Mouse (Mus musculus) heart, embryonic 12.5 days (tissue): ENCODE data around the gene Gm9970. TPM values are rescaled to one million over a fixed set of nuclear protein-coding genes. Genes with fewer than 3 reads are reported as not detected.

Experiments
- ATAC-seq: fragments of 200-750 bp; cut with Nextera tagmentation; 2 replicates; pipeline ENCODE4 v1.8.0; 2017; ENCODE audit warnings: moderate TSS enrichment, moderate library complexity; ENCODE audit not compliant: insufficient number of reproducible peaks, low FRiP score
- H3K27ac ChIP-seq: fragments of 300-500 bp; sonication (generic); 2 replicates; pipeline ENCODE4 v1.5.1; 2016; ENCODE audit warnings: mild to moderate bottlenecking, moderate library complexity; ENCODE audit not compliant: poor library complexity, severe bottlenecking
- H3K27me3 ChIP-seq: fragments of 300-500 bp; sonication (generic); replicated peaks from 2 replicates; pipeline ENCODE4 v1.6.1; 2016; ENCODE audit warnings: mild to moderate bottlenecking, moderate library complexity
- H3K36me3 ChIP-seq: fragments of 300-500 bp; sonication (generic); 2 replicates; pipeline ENCODE4 v1.6.1; 2016; ENCODE audit warnings: mild to moderate bottlenecking, moderate library complexity
- H3K4me1 ChIP-seq: fragments of 300-500 bp; sonication (generic); replicated peaks from 2 replicates; pipeline ENCODE4 v1.6.1; 2016; ENCODE audit warnings: mild to moderate bottlenecking
- H3K4me2 ChIP-seq: fragments of 300-500 bp; sonication (generic); 2 replicates; pipeline ENCODE4 v1.6.1; 2016; ENCODE audit warnings: mild to moderate bottlenecking, moderate library complexity
- H3K4me3 ChIP-seq: fragments of 300-500 bp; sonication (generic); 2 replicates; pipeline ENCODE4 v1.5.1; 2016; ENCODE audit warnings: mild to moderate bottlenecking
- H3K9ac ChIP-seq: fragments of 300-500 bp; sonication (generic); 2 replicates; pipeline ENCODE4 v1.6.1; 2016; ENCODE audit warnings: mild to moderate bottlenecking, moderate library complexity
- H3K9me3 ChIP-seq: fragments of 300-500 bp; sonication (generic); replicated peaks from 2 replicates; pipeline ENCODE4 v1.6.1; 2016; ENCODE audit warnings: mild to moderate bottlenecking, moderate library complexity
- WGBS: fragments of 180-500 bp; shearing (Covaris S2); methylation state at CpG from one replicate; pipeline ENCODE4 v1.1.7; 2016; 5-methylcytosine and 5-hydroxymethylcytosine counted together
- polyA plus RNA-seq: library from polyadenylated mRNA; unstranded; fragments of >200 nt; fragmentation: Nextera tagmentation; extraction: Ambion mirVana; gene quantifications from 2 replicates; pipeline ENCODE4 v1.2.1, GENCODE M21; 2016

The Gm9970 gene
- polyA plus RNA-seq, 1 experiment from 2014 or later, result 0.34 TPM

- under 1% methylated on average over 53 of the region's 53 CpGs for WGBS
- Histone ChIP-seq H3K4me3 (peak within 1 kb of the TSS; percentile 70), H3K4me2 (peak within 1 kb of the TSS; percentile 86)
Observed at GRCm38 (mm10) chr5:31201742-31202590, 39.1 kb downstream of the Gm9970 start, which contains the start of gene Zfp513. TSS of gene Zfp513 (minus strand) at chr5:31202303.

GRCm38 (mm10) chr5:31201042-31201741 lies 39.8 kb downstream of the Gm9970 start:
- Histone ChIP-seq H3K4me3 (peak overlapping the region; percentile 70), H3K27ac (peak overlapping the region; percentile 65), H3K36me3 (peaks cover 81% of the 10 kb centered on the region), H3K27me3 (no peaks in the 10 kb centered on the region), H3K9me3 (peaks cover 5% of the 10 kb centered on the region), H3K4me1 (peaks cover 18% of the 10 kb centered on the region), H3K4me2 (peak overlapping the region; percentile 86), H3K9ac (peak overlapping the region; percentile 84)
- 20% methylated on average over 13 of the region's 13 CpGs for WGBS
- no peak for ATAC-seq

More at GRCm38 (mm10) chr5:31201742-31202590, 39.1 kb downstream of the Gm9970 start, which contains the start of gene Zfp513:
- peaks cover 79% of the 10 kb centered on the region for H3K36me3 ChIP-seq
- H3K9ac ChIP-seq, result peak within 1 kb of the TSS; percentile 84
- peaks cover 18% of the 10 kb centered on the region for H3K4me1 ChIP-seq
- peaks cover 5% of the 10 kb centered on the region for H3K9me3 ChIP-seq
- H3K27ac ChIP-seq, result peak within 1 kb of the TSS; percentile 85
- ATAC-seq, result peak; percentile 97
- H3K27me3 ChIP-seq, result no peaks in the 10 kb centered on the region

DNA sequence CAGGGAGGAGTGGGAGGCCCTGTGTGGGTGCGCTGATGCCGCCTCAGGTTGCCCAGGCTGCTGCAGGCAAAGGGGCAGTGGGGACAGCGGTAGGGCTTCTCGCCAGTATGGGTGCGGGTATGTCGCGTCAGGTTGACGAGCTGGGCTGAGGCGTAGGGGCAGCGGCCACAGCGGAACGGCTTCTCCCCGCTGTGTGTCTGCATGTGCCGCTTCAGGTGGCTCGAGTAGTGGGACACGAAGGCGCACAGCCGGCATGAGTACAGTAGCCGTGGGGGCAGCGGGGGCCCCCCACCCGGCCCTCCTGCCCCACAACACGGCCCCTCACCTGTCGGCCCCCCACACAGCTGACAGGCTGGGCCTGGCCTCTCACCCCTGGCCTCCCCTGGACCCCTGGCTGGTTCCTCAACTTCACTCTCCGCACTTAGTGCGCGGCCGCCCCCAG lies 40.7 kb downstream of the Gm9970 start:
- Histone ChIP-seq H3K27ac (no peak overlapping the region), H3K36me3 (peaks cover 82% of the 10 kb centered on the region), H3K4me1 (peaks cover 18% of the 10 kb centered on the region), H3K9me3 (peaks cover 5% of the 10 kb centered on the region), H3K4me2 (0 out of 2 replicates have a peak overlapping the region, but pooled peaks have one; percentile 5), H3K9ac (0 out of 2 replicates have a peak overlapping the region, but pooled peaks have one; percentile 29), H3K4me3 (0 out of 2 replicates have a peak overlapping the region, but pooled peaks have one; percentile 2), H3K27me3 (no peaks in the 10 kb centered on the region)
- 88% methylated on average over 27 of the region's 27 CpGs for WGBS
- no peak for ATAC-seq

- ATAC-seq, result no peak
- Histone ChIP-seq H3K36me3 (peaks cover 81% of the 10 kb centered on the region), H3K27me3 (no peaks in the 10 kb centered on the region), H3K4me2 (no peak overlapping the region), H3K4me3 (0 out of 2 replicates have a peak overlapping the region, but pooled peaks have one; percentile 2), H3K9me3 (peaks cover 5% of the 10 kb centered on the region), H3K27ac (no peak overlapping the region), H3K4me1 (peaks cover 18% of the 10 kb centered on the region), H3K9ac (no peak overlapping the region)
- WGBS, result 83% methylated on average over 9 of the region's 9 CpGs
Observed at GRCm38 (mm10) chr5:31199893-31200292, 41.1 kb downstream of the Gm9970 start.

GRCm38 (mm10) chr5:31199321-31199892 lies 41.6 kb downstream of the Gm9970 start:
- Histone ChIP-seq H3K4me3 (no peak overlapping the region), H3K36me3 (peaks cover 80% of the 10 kb centered on the region), H3K9me3 (peaks cover 5% of the 10 kb centered on the region), H3K27ac (no peak overlapping the region), H3K9ac (no peak overlapping the region), H3K4me1 (peaks cover 21% of the 10 kb centered on the region), H3K27me3 (no peaks in the 10 kb centered on the region), H3K4me2 (no peak overlapping the region)
- WGBS, result 91% methylated on average over 19 of the region's 19 CpGs
- no peak for ATAC-seq

DNA sequence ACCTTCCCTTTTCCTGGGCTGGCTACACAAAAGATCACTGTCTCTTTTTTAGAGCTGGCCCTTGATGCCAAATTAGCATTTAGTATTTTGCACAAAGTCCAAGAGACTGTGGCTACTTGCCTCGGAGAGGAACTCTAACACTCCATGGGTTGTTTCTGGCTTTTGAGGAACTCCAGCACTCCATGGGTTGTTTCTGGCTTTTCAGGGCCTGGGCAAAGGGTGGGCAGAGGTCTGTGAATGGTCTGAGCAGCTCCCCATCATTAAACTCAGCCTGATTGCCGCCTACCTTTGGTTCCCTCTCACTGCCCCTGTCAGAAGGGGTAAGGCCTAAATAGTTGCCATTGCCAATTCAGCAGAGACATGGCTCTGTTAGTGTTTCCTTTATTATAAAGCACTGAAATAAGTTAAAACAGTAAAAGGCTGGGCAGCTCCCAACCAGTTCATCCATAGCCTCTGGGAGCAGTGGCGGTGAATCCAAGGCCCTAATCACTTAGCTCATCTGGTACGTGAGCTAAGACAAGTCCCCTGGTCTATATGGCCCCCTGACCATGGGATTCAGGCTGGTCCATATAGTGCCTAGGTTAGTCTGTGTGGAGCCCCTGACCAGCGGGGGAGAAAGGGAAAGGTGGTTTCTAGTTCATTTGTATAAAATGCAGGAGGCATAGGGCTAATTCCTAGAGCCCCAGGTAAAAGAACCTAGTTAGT lies 42.3 kb downstream of the Gm9970 start:
- Histone ChIP-seq H3K4me2 (no peak overlapping the region), H3K27ac (no peak overlapping the region), H3K4me3 (no peak overlapping the region), H3K9me3 (peaks cover 5% of the 10 kb centered on the region), H3K4me1 (peaks cover 27% of the 10 kb centered on the region), H3K36me3 (peaks cover 74% of the 10 kb centered on the region), H3K27me3 (no peaks in the 10 kb centered on the region), H3K9ac (no peak overlapping the region)
- ATAC-seq, result no peak
- WGBS, result 83% methylated on average over 5 of the region's 5 CpGs

DNA sequence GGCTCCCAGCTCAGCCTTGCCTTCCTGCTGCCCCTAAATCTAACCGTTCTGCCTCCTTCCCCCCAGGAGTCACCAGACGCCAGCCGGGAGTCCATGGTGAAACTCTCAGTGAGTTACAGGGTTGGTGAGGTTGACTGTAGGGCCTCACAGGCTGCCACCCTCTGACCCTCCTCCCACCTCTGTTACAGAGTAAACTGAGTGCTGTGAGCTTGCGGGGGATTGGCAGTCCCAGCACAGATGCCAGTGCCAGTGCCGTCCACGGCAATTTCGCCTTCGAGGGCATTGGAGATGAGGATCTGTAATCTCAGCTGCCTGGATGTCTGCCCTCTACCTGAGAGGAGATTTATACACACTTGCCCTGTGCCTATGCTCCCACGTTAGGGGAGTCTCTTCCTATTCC lies 42.9 kb downstream of the Gm9970 start:
- no peaks in the 10 kb centered on the region for H3K27me3 ChIP-seq
- no peak overlapping the region for H3K4me3 ChIP-seq
- H3K9ac ChIP-seq, result no peak overlapping the region
- H3K4me2 ChIP-seq, result no peak overlapping the region
- H3K4me1 ChIP-seq, result peaks cover 27% of the 10 kb centered on the region
- H3K9me3 ChIP-seq, result peaks cover 5% of the 10 kb centered on the region
- 81% methylated on average over 9 of the region's 9 CpGs for WGBS
- ATAC-seq, result no peak
- H3K36me3 ChIP-seq, result peaks cover 68% of the 10 kb centered on the region
- no peak overlapping the region for H3K27ac ChIP-seq

DNA sequence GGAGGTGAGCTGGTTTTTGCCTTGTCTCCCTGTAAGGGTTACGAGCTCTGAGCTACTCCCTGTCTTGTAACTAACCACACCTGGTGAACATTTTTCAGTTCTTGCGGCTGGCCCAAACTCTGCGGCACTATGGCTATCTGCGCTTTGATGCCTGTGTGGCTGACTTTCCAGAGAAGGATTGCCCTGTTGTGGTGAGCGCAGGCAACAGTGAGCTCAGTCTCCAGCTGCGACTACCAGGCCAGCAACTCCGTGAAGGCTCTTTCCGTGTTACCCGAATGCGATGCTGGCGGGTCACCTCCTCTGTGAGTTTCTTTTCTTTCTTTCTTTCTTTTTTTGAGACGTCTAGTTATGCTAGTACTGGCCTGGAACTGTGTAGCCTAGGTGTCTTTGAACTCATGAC lies 44.0 kb downstream of the Gm9970 start:
- Histone ChIP-seq H3K27ac (no peak overlapping the region), H3K9me3 (peaks cover 5% of the 10 kb centered on the region), H3K4me1 (peaks cover 23% of the 10 kb centered on the region), H3K27me3 (no peaks in the 10 kb centered on the region), H3K4me2 (no peak overlapping the region), H3K4me3 (no peak overlapping the region), H3K9ac (no peak overlapping the region), H3K36me3 (peaks cover 62% of the 10 kb centered on the region)
- WGBS, result 94% methylated on average over 12 of the region's 12 CpGs
- no peak for ATAC-seq

DNA sequence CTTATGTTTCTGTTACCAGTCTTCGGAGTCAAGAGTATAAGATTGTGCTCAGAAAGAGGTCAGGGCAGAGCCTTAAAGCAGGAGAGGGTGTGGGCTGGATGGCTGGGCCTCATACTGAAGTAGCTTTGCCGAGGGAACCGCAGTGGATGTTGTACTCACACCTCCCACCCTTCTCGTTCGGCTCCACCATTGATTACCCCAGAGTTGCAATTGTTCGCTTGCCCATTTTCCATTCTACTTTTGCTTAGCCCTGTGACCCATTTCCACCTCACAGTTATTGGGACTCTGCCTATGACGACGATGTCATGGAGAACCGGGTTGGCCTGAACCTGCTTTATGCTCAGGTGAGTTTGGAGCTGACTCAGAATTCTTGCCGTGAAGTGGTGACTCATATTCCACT lies 44.8 kb downstream of the Gm9970 start:
- H3K27me3 ChIP-seq, result no peaks in the 10 kb centered on the region
- ATAC-seq, result no peak
- H3K4me1 ChIP-seq, result peaks cover 28% of the 10 kb centered on the region
- peaks cover 5% of the 10 kb centered on the region for H3K9me3 ChIP-seq
- H3K4me2 ChIP-seq, result no peak overlapping the region
- H3K4me3 ChIP-seq, result no peak overlapping the region
- 92% methylated on average over 10 of the region's 10 CpGs for WGBS
- peaks cover 65% of the 10 kb centered on the region for H3K36me3 ChIP-seq
- no peak overlapping the region for H3K27ac ChIP-seq
- H3K9ac ChIP-seq, result no peak overlapping the region

DNA sequence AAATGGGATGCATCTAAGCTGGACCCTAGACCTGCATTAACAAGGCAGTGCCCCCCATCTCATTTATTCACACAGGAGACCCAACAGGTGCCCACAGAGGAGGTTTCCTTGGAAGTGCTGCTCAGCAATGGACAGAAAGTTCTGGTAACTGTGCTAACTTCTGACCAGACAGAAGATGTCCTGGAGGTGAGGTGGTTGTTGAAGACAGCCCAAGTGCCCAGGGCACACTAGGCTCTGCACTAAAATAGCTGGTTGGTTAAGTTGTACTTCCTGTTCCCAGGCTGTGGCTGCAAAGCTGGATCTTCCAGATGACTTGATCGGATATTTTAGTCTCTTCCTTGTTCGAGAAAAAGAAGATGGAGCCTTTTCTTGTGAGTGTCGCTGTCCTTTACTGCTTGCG lies 45.4 kb downstream of the Gm9970 start:
- H3K27ac ChIP-seq, result no peak overlapping the region
- H3K36me3 ChIP-seq, result peaks cover 69% of the 10 kb centered on the region
- H3K4me2 ChIP-seq, result no peak overlapping the region
- no peak overlapping the region for H3K4me3 ChIP-seq
- H3K27me3 ChIP-seq, result no peaks in the 10 kb centered on the region
- H3K9ac ChIP-seq, result no peak overlapping the region
- WGBS, result 90% methylated on average over 4 of the region's 4 CpGs
- peaks cover 26% of the 10 kb centered on the region for H3K4me1 ChIP-seq
- ATAC-seq, result no peak
- H3K9me3 ChIP-seq, result peaks cover 5% of the 10 kb centered on the region
